Mouse (Mus musculus) forebrain, postnatal 0 days (tissue): ENCODE results near the gene Fars2. TPM values are rescaled to one million over a fixed set of nuclear protein-coding genes. Genes with fewer than 3 reads are reported as not detected.

Source experiments
- ATAC-seq: fragments of 200-750 bp; cut with Nextera tagmentation; 2 replicates; pipeline ENCODE4 v1.8.0; 2017; ENCODE audit warnings: mild to moderate bottlenecking, moderate library complexity
- DNase-seq: peaks from one replicate; pipeline ENCODE4 v3.0.0-alpha.2; 2015
- H3K27ac ChIP-seq: fragments of 300-500 bp; sonication (generic); 2 replicates; pipeline ENCODE4 v1.5.1; 2014; ENCODE audit warnings: low read depth, mild to moderate bottlenecking, antibody characterized with exemption, low read length, moderate library complexity, mixed read lengths
- H3K27me3 ChIP-seq: fragments of 300-500 bp; sonication (generic); 2 replicates; pipeline ENCODE4 v1.6.1; 2014; ENCODE audit warnings: mild to moderate bottlenecking, low read length, mixed read lengths; ENCODE audit not compliant: insufficient read depth
- H3K36me3 ChIP-seq: fragments of 300-500 bp; sonication (generic); 2 replicates; pipeline ENCODE4 v1.6.1; 2014; ENCODE audit warnings: mild to moderate bottlenecking, moderate library complexity; ENCODE audit not compliant: insufficient read depth
- H3K4me1 ChIP-seq: fragments of 300-500 bp; sonication (generic); 2 replicates; pipeline ENCODE4 v1.6.1; 2014; ENCODE audit warnings: antibody characterized with exemption; ENCODE audit not compliant: insufficient read depth
- H3K4me2 ChIP-seq: fragments of 300-500 bp; sonication (generic); 2 replicates; pipeline ENCODE4 v1.6.1; 2014; ENCODE audit warnings: low read depth, mild to moderate bottlenecking, moderate library complexity
- H3K4me3 ChIP-seq: fragments of 300-500 bp; sonication (generic); 2 replicates; pipeline ENCODE4 v1.5.1; 2014; ENCODE audit warnings: low read depth, low read length, mixed read lengths
- H3K9ac ChIP-seq: fragments of 300-500 bp; sonication (generic); 2 replicates; pipeline ENCODE4 v1.6.1; 2014; ENCODE audit warnings: mild to moderate bottlenecking
- H3K9me3 ChIP-seq: fragments of 300-500 bp; sonication (generic); 2 replicates; pipeline ENCODE4 v1.6.1; 2016; ENCODE audit warnings: low read length
- CTCF ChIP-seq: sonication (generic); IDR thresholded peaks from 2 replicates; pipeline ENCODE4 v1.5.1; 2016; ENCODE audit warnings: antibody characterized with exemption, control low read depth, low read depth
- WGBS: fragments of 180-500 bp; shearing (Covaris S2); extraction: QIAGEN DNeasy Blood & Tissue Kit; methylation state at CpG from one replicate; pipeline ENCODE4 v1.1.7; 2014; 5-methylcytosine and 5-hydroxymethylcytosine counted together
- polyA plus RNA-seq: library from polyadenylated mRNA; unstranded; fragments of >200 nt; fragmentation: Nextera tagmentation; extraction: Ambion mirVana; gene quantifications from 2 replicates; pipeline ENCODE4 v1.2.1, GENCODE M21; 2015
- total RNA-seq: library from RNA; depleted of rRNA; stranded (reverse); fragments of >200 nt; gene quantifications from 2 replicates; pipeline ENCODE4 v1.2.3, GENCODE M21; 2014

The Fars2 gene
- total and polyA plus RNA-seq, 2 experiments from 2014 or later = 29.9 to 35.5 TPM

DNA sequence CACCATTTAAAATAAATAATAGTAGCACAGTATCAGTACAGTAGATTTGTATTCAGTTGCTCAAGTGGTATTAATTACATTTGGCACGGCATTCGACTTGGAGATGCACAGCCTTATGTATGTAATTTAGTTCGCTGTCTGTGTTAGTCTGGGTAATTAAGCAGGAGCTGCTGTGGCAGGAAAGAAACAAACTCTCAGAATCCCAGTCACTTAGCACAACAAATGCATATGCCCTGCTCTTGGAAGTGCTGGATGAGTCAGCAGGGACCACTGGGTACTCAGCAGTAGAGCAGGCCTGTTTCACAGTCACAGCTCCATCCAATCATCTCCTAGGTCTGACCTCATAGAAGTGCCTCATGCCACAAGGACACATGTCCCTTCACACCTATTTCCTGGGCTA lies 200.6 kb downstream of the Fars2 start:
- DNase-seq = no peak
- Histone ChIP-seq H3K4me2 (no peak overlapping the region), H3K4me3 (no peak overlapping the region), H3K36me3 (no peaks in the 10 kb centered on the region), H3K27ac (no peak overlapping the region), H3K4me1 (no peaks in the 10 kb centered on the region), H3K9me3 (no peaks in the 10 kb centered on the region), H3K27me3 (no peaks in the 10 kb centered on the region), H3K9ac (no peak overlapping the region)
- 19% methylated on average over 3 of the region's 3 CpGs for WGBS
- TF ChIP-seq CTCF = no peak
- ATAC-seq = peak; percentile 65

GRCm38 (mm10) chr13:36324624-36325023 lies 207.4 kb downstream of the Fars2 start:
- no peaks in the 10 kb centered on the region for H3K4me1 ChIP-seq
- DNase-seq (no peak), ATAC-seq (no peak)
- TF ChIP-seq CTCF = no peak
- WGBS = 100% methylated on average over 2 of the region's 2 CpGs
- H3K9me3 ChIP-seq = no peaks in the 10 kb centered on the region
- no peaks in the 10 kb centered on the region for H3K27me3 ChIP-seq
- H3K27ac ChIP-seq = no peak overlapping the region
- H3K36me3 ChIP-seq = no peaks in the 10 kb centered on the region
- H3K9ac ChIP-seq = no peak overlapping the region
- no peak overlapping the region for H3K4me3 ChIP-seq
- H3K4me2 ChIP-seq = no peak overlapping the region

GRCm38 (mm10) chr13:36326539-36326938 lies 209.3 kb downstream of the Fars2 start:
- no peaks in the 10 kb centered on the region for H3K9me3 ChIP-seq
- WGBS = 69% methylated on average over 3 of the region's 3 CpGs
- no peak overlapping the region for H3K4me2 ChIP-seq
- H3K27me3 ChIP-seq = no peaks in the 10 kb centered on the region
- no peak overlapping the region for H3K4me3 ChIP-seq
- ATAC-seq (no peak), DNase-seq (no peak)
- H3K9ac ChIP-seq = no peak overlapping the region
- H3K4me1 ChIP-seq = no peaks in the 10 kb centered on the region
- no peak for TF ChIP-seq CTCF
- H3K27ac ChIP-seq = no peak overlapping the region
- H3K36me3 ChIP-seq = no peaks in the 10 kb centered on the region

DNA sequence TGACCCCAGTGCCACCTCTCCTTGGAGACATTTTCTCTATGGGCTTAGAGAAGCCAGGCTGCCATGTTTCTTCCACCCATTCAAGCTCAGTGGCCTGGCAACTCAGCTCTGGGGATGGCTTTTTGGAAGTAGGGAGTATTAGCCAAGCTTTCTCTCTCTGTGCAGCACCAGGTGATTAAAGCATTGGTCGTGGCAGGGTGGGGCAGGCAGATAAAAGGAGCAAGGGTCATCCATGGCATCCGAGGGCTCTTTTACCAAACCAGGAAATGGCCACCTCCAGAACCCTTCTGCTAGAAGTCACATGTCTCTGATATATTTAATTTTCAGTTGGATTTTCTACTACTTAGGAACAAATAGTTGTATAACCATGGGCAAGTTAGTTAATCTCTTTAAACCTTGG lies 212.7 kb downstream of the Fars2 start:
- Histone ChIP-seq H3K4me1 (no peaks in the 10 kb centered on the region), H3K9me3 (no peaks in the 10 kb centered on the region), H3K4me3 (no peak overlapping the region), H3K9ac (no peak overlapping the region), H3K4me2 (no peak overlapping the region), H3K27me3 (no peaks in the 10 kb centered on the region), H3K27ac (no peak overlapping the region), H3K36me3 (no peaks in the 10 kb centered on the region)
- TF ChIP-seq CTCF = no peak
- no peak for DNase-seq
- 84% methylated on average over 2 of the region's 2 CpGs for WGBS
- ATAC-seq = no peak

GRCm38 (mm10) chr13:36330542-36330941 lies 213.3 kb downstream of the Fars2 start:
- 82% methylated on average over 3 of the region's 3 CpGs for WGBS

DNA sequence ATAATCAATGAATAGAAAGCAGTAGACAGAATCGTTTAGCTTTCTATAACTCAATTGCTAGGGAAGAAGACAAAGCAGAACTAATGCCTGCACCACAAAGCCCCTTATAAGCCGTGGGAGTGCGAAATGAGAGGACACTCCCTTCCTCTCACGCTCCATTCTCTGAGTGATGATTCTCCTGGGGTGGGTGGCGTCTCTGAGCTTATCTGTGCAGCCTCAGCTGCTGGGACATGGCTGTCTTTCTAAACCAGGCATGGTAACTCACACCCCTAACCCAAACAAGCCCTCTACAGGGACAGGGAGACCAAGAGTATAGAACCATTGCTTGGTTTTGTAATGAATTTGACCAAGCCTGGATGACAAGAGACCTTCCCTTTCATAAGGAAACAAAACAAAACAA lies 217.5 kb downstream of the Fars2 start:
- DNase-seq (no peak), ATAC-seq (no peak)
- Histone ChIP-seq H3K27ac (no peak overlapping the region), H3K9ac (no peak overlapping the region), H3K4me1 (no peaks in the 10 kb centered on the region), H3K4me3 (no peak overlapping the region), H3K36me3 (no peaks in the 10 kb centered on the region), H3K4me2 (no peak overlapping the region), H3K9me3 (no peaks in the 10 kb centered on the region), H3K27me3 (no peaks in the 10 kb centered on the region)
- WGBS = 67% methylated on average over 5 of the region's 5 CpGs
- no peak for TF ChIP-seq CTCF

More at GRCm38 (mm10) chr13:36330542-36330941, 213.3 kb downstream of the Fars2 start:
- H3K4me1 ChIP-seq = no peaks in the 10 kb centered on the region
- no peak for ATAC-seq
- H3K4me2 ChIP-seq = no peak overlapping the region
- no peaks in the 10 kb centered on the region for H3K36me3 ChIP-seq
- H3K9ac ChIP-seq = no peak overlapping the region
- no peaks in the 10 kb centered on the region for H3K27me3 ChIP-seq
- no peak overlapping the region for H3K4me3 ChIP-seq
- no peak overlapping the region for H3K27ac ChIP-seq
- no peak for DNase-seq
- H3K9me3 ChIP-seq = no peaks in the 10 kb centered on the region
- TF ChIP-seq CTCF = no peak

- WGBS = 87% methylated on average over 11 of the region's 11 CpGs
- TF ChIP-seq CTCF = no peak
- Histone ChIP-seq H3K27me3 (no peaks in the 10 kb centered on the region), H3K27ac (no peak overlapping the region), H3K36me3 (no peaks in the 10 kb centered on the region), H3K4me1 (no peaks in the 10 kb centered on the region), H3K9ac (no peak overlapping the region), H3K4me2 (no peak overlapping the region), H3K4me3 (no peak overlapping the region), H3K9me3 (no peaks in the 10 kb centered on the region)
- no peak for ATAC-seq
- no peak for DNase-seq
Measured at GRCm38 (mm10) chr13:36351529-36351928, 234.3 kb downstream of the Fars2 start.

DNA sequence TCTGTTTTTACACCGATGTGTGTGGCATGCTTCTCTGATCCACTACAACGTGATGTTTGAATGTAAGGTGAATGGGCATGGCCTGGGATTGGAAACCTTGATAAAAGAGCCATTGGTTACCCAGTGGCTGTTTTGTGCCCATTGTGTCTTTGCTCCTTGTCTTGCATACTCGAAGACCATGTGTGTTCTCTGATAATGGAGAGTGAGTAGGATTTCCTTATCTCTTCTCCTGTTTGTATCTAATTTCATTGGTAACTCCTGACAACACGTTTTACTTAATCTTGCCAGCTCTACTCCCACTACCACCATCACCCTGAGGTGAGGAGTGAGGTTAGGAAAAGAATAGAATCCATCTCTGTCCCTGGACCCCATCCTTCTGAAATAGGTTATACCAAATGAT lies 240.3 kb downstream of the Fars2 start:
- no peaks in the 10 kb centered on the region for H3K36me3 ChIP-seq
- no peak overlapping the region for H3K4me3 ChIP-seq
- no peaks in the 10 kb centered on the region for H3K27me3 ChIP-seq
- 82% methylated on average over 4 of the region's 4 CpGs for WGBS
- TF ChIP-seq CTCF = no peak
- H3K9me3 ChIP-seq = no peaks in the 10 kb centered on the region
- ATAC-seq (no peak), DNase-seq (no peak)
- no peaks in the 10 kb centered on the region for H3K4me1 ChIP-seq
- no peak overlapping the region for H3K9ac ChIP-seq
- no peak overlapping the region for H3K4me2 ChIP-seq
- no peak overlapping the region for H3K27ac ChIP-seq
